Mouse (Mus musculus) cerebellum, postnatal 4 days (tissue): ENCODE data around the gene Stox1.

Experiments
- DNase-seq, 2 experiments: peaks; one replicate each; pipeline ENCODE4 v3.0.0; 2022; ENCODE audit warnings: low spot score in 2 of 2, mixed read lengths in 1 of 2

Gene Stox1

GRCm38 (mm10) chr10:62668043-62668442, 57.9 kb downstream of the Stox1 start:
- no peak for DNase-seq

DNA sequence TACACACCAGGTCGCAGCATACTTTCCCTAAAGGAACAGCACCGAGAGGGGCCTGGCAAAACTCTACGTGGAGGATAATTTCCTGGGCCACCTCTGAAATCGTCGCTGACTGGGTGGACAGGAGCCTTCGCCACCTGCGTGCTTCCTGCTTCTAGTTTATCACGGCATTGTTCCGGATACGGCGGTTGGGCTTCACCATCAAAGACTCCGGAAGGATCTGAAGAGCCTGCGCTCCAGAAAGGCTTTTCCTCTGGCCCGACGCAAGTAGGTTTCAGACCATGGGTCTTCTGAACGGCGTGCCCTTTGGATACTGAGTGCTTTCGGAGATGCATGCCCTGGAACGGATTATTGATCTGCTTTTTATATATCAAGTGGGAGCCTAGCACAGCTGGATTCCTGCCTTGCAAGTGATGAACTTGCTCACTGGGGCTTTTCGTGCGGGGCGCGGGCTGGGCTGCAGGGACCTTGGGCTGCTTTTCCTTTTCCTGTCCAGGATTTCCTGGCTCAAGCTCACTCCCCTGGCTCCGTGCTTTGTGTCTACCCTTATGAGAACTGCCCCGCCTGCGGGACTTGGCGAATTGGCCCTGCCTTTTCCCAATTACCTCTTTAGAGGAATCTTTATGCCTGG, 60.9 kb downstream of the Stox1 start:
- peak in 1 of 2 experiments; percentile 18 for DNase-seq

- peak in 1 of 2 experiments; percentile 7 for DNase-seq
These were observed 61.8 kb downstream of the Stox1 start for GRCm38 (mm10) chr10:62664171-62664570.

- no peak for DNase-seq
These were observed 69.2 kb downstream of the Stox1 start for GRCm38 (mm10) chr10:62656711-62657110.

GRCm38 (mm10) chr10:62651961-62652360, 74.0 kb downstream of the Stox1 start:
- DNase-seq, result no peak

GRCm38 (mm10) chr10:62650881-62651810, 74.8 kb downstream of the Stox1 start, which contains the start of gene Ddx50:
Gene Ddx50 (minus strand): TSS chr10:62651218.
- DNase-seq, result peak; percentile 99

DNA sequence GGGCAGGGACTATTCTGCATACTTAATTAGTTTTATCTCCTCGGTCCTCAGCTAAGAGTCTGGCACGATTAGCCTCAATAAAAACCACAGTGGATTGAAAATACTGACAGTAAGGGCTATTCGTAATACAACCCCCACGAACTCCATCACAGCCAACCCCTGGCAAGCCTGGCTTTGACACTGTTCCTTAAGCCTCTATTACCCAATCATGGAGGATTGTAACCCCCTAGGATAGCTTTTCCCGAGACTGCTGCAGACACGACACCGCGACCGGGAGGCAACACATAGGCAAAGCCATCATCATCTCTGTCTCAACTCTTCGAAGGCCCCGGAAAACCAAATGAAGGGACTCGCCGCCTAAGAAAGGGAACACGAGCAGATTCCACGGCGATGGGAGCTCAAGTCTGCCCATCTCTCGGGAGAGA, 75.6 kb downstream of the Stox1 start:
- DNase-seq, result no peak
